Mouse (Mus musculus): ENCODE measurements around the gene Prl2b1. TPM values are rescaled to one million over a fixed set of nuclear protein-coding genes. Genes with fewer than 3 reads are reported as not detected.

Gene Prl2b1
- polyA plus RNA-seq, 1 experiment from 2014 or later, result not detected

Other genes with a start within 250 kb of the Prl2b1 start
- gene Prl3d3, start 234.1 kb downstream of the Prl2b1 start, polyA plus RNA-seq (2014; fragmentation: Nextera tagmentation; extraction: Ambion mirVana), result not detected in 2 replicates
- not detected in 2 replicates for gene Prl3c1, start 194.2 kb downstream of the Prl2b1 start, polyA plus RNA-seq (2014; fragmentation: Nextera tagmentation; extraction: Ambion mirVana)
- gene Prl3b1, start 149.0 kb downstream of the Prl2b1 start, polyA plus RNA-seq (2014; fragmentation: Nextera tagmentation; extraction: Ambion mirVana), result 1.1 TPM in 2 replicates
- gene Prl3a1, start 131.4 kb downstream of the Prl2b1 start, polyA plus RNA-seq (2014; fragmentation: Nextera tagmentation; extraction: Ambion mirVana), result not detected in 2 replicates
- not detected in 2 replicates for gene Prl6a1, start 78.2 kb downstream of the Prl2b1 start, polyA plus RNA-seq (2014; fragmentation: Nextera tagmentation; extraction: Ambion mirVana)
- not detected in 2 replicates for gene Prl8a2, start 45.2 kb downstream of the Prl2b1 start, polyA plus RNA-seq (2014; fragmentation: Nextera tagmentation; extraction: Ambion mirVana)
- not detected in 2 replicates for gene Prl8a6, start 47.8 kb upstream of the Prl2b1 start, polyA plus RNA-seq (2014; fragmentation: Nextera tagmentation; extraction: Ambion mirVana)
- not detected in 2 replicates for gene Prl8a8, start 122.4 kb upstream of the Prl2b1 start, polyA plus RNA-seq (2014; fragmentation: Nextera tagmentation; extraction: Ambion mirVana)
- gene Prl8a9, start 173.8 kb upstream of the Prl2b1 start, polyA plus RNA-seq (2014; fragmentation: Nextera tagmentation; extraction: Ambion mirVana), result not detected in 2 replicates
- not detected in 2 replicates for gene Prl8a1, start 191.3 kb upstream of the Prl2b1 start, polyA plus RNA-seq (2014; fragmentation: Nextera tagmentation; extraction: Ambion mirVana)
- gene Prl7b1, start 219.7 kb upstream of the Prl2b1 start, polyA plus RNA-seq (2014; fragmentation: Nextera tagmentation; extraction: Ambion mirVana), result not detected in 2 replicates